9 mouse cellular contexts compared by ENCODE assay signal in genomic region chr3:32511191-32511550, GRCm38 (mm10). TPM values are rescaled to one million over a fixed set of nuclear protein-coding genes. Genes with fewer than 3 reads are reported as not detected.
DNase-seq lines count a peak whose midpoint lies in the region; ATAC-seq and TF ChIP-seq lines count a peak whose summit lies in the region.
"Had no signal": no experiment of that assay in that cellular context is flagged by ENCODE, and none has a peak within 500 bp of the region (broad histone marks: within the 10 kb centered on the region; RNA-seq: fewer than 3 reads in every experiment).

No protein-coding gene starts in this region.

- WGBS in forebrain, embryonic 15.5 days, result 3% methylated on average over 13 of the region's 13 CpGs
- WGBS in liver, embryonic 14.5 days (ENCODE audit: insufficient replicate concordance), result 2% methylated on average over 13 of the region's 13 CpGs
- 2% methylated on average over 13 of the region's 13 CpGs for WGBS in olfactory bulb, adult 2 months

- H3K4me2 ChIP-seq in forebrain, embryonic 15.5 days (replicated peaks), result peak overlapping the region; percentile 68
- H3K4me2 ChIP-seq in liver, embryonic 14.5 days (ENCODE audit: low read depth), result peak overlapping the region; percentile 89

- no peak overlapping the region; the same call in 1 of the 2 replicates for H3K27ac ChIP-seq in forebrain, embryonic 15.5 days (replicated peaks)
- H3K27ac ChIP-seq in liver, embryonic 14.5 days, result peak overlapping the region; percentile 70
- H3K27ac ChIP-seq in olfactory bulb, adult 2 months (ENCODE audit: insufficient read depth, low read depth, low read length), result no peak overlapping the region

- H3K9ac ChIP-seq in forebrain, embryonic 15.5 days (replicated peaks), result peak overlapping the region; percentile 96
- peak overlapping the region; percentile 90 for H3K9ac ChIP-seq in liver, embryonic 14.5 days (replicated peaks)

- peak; percentile 4; the same call in 1 of the 2 replicates for TF ChIP-seq EP300 in liver, embryonic 14.5 days (IDR thresholded peaks at IDR 0.05; ENCODE audit: low read depth)

- no peak for TF ChIP-seq POLR2A in olfactory bulb, adult 2 months (IDR thresholded peaks at IDR 0.05; ENCODE audit: insufficient read depth, low read depth, low read length)

- no peaks in the 10 kb centered on the region for H3K27me3 ChIP-seq in forebrain, embryonic 15.5 days
- H3K27me3 ChIP-seq in liver, embryonic 14.5 days (ENCODE audit: control insufficient read depth, insufficient read depth, low read length), result no peaks in the 10 kb centered on the region
- H3K27me3 ChIP-seq: Patski had no signal

- peak overlapping the region; percentile 91 for H3K4me3 ChIP-seq in forebrain, embryonic 15.5 days
- peak overlapping the region; percentile 86 to 90 for H3K4me3 ChIP-seq in liver, embryonic 14.5 days (ENCODE audit: insufficient read depth in 1 of 2, low read depth in 2 of 2, low read length in 2 of 2)
- peak overlapping the region; percentile 89 for H3K4me3 ChIP-seq in olfactory bulb, adult 2 months (ENCODE audit: insufficient read depth, low read depth, low read length)

- peaks cover 29% of the 10 kb centered on the region for H3K4me1 ChIP-seq in forebrain, embryonic 15.5 days
- peaks cover 24 to 28% of the 10 kb centered on the region in 2 experiments for H3K4me1 ChIP-seq in liver, embryonic 14.5 days (replicated peaks; ENCODE audit: control insufficient read depth in 2 of 2, insufficient read depth in 2 of 2, low read length in 1 of 2)
- H3K4me1 ChIP-seq in olfactory bulb, adult 2 months (ENCODE audit: control insufficient read depth, insufficient read depth, low read length), result peaks cover 12% of the 10 kb centered on the region

- no peak for TF ChIP-seq CTCF in liver, embryonic 14.5 days (IDR thresholded peaks at IDR 0.05; ENCODE audit: low read depth)
- TF ChIP-seq CTCF in olfactory bulb, adult 2 months (IDR thresholded peaks at IDR 0.05; ENCODE audit: insufficient read depth, low read depth, low read length), result no peak

- peaks cover 14% of the 10 kb centered on the region for H3K36me3 ChIP-seq in forebrain, embryonic 15.5 days
- peaks cover 4% of the 10 kb centered on the region for H3K36me3 ChIP-seq in liver, embryonic 14.5 days (replicated peaks; ENCODE audit: control insufficient read depth, insufficient read depth, low read depth)

- DNase-seq in cerebellum, adult 11 months, result peak; percentile 38
- DNase-seq in spleen, postnatal 10 days (ENCODE audit: low spot score in 2 of 2), result peak; percentile 39 to 46
- DNase-seq in spleen, adult 12 weeks (ENCODE audit: low spot score), result no peak
- DNase-seq in liver, embryonic 14.5 days (ENCODE audit: low read depth in 3 of 3, low spot score in 3 of 3), result no peak
- no peak for DNase-seq in retina, embryonic 14.5 days (ENCODE audit: low spot score)

- no peaks in the 10 kb centered on the region for H3K9me3 ChIP-seq in forebrain, embryonic 15.5 days
- H3K9me3 ChIP-seq in liver, embryonic 14.5 days (ENCODE audit: control insufficient read depth, low read length), result no peaks in the 10 kb centered on the region

- ATAC-seq in cerebellum, adult (ENCODE audit: insufficient number of reproducible peaks, low FRiP score, low TSS enrichment), result no peak
- no peak for ATAC-seq in forebrain, embryonic 15.5 days (replicated peaks)
- no peak for ATAC-seq in liver, embryonic 14.5 days (ENCODE audit: insufficient read depth)

RNA-seq across cellular contexts. Expression of gene Zfp639, which starts 1.1 kb away (rescaled TPM):
- polyA plus RNA-seq in forebrain, embryonic 15.5 days (2015; fragmentation: Nextera tagmentation; extraction: Ambion mirVana), result 37.9 and 39.3 TPM in 2 replicates
- 14.5 and 18.5 TPM in 2 replicates for polyA plus RNA-seq in liver, embryonic 14.5 days (2012; rRNA removed)
- polyA plus RNA-seq in liver, embryonic 14.5 days (2014; fragmentation: Nextera tagmentation; extraction: Ambion mirVana), result 18.8 and 20.4 TPM in 2 replicates
- not detected in 2 replicates for polyA plus RNA-seq in olfactory bulb, adult 2 months (2012; ENCODE audit: insufficient read depth, insufficient read length, low replicate concordance, missing spikeins)

RNA-seq across cellular contexts. Expression of gene Mfn1, which starts 18.1 kb away (rescaled TPM):
- polyA plus RNA-seq in forebrain, embryonic 15.5 days (2015; fragmentation: Nextera tagmentation; extraction: Ambion mirVana), result 34.4 and 35.6 TPM in 2 replicates
- polyA plus RNA-seq in liver, embryonic 14.5 days (2012; rRNA removed), result 6.4 and 8.6 TPM in 2 replicates
- 11.0 and 12.6 TPM in 2 replicates for polyA plus RNA-seq in liver, embryonic 14.5 days (2014; fragmentation: Nextera tagmentation; extraction: Ambion mirVana)
- polyA plus RNA-seq in olfactory bulb, adult 2 months (2012; ENCODE audit: insufficient read depth, insufficient read length, low replicate concordance, missing spikeins), result not detected in 2 replicates

RNA-seq across cellular contexts. Expression of gene Kcnmb3, which starts 19.1 kb away (rescaled TPM):
- polyA plus RNA-seq in forebrain, embryonic 15.5 days (2015; fragmentation: Nextera tagmentation; extraction: Ambion mirVana), result 0.14 and 0.25 TPM in 2 replicates
- polyA plus RNA-seq in liver, embryonic 14.5 days (2012; rRNA removed), result not detected in 2 replicates
- polyA plus RNA-seq in liver, embryonic 14.5 days (2014; fragmentation: Nextera tagmentation; extraction: Ambion mirVana), result not detected in 2 replicates
- polyA plus RNA-seq in olfactory bulb, adult 2 months (2012; ENCODE audit: insufficient read depth, insufficient read length, low replicate concordance, missing spikeins), result not detected in 2 replicates
- polyA plus RNA-seq: Patski had no signal

Comparison
In these comparisons a context has a peak if more than half of its experiments do, and no peak if none do; other contexts are left out.
1. DNase-seq: peak in cerebellum, adult 11 months (single experiment) and spleen, postnatal 10 days (2 of 2); none in spleen, adult 12 weeks (single experiment), liver, embryonic 14.5 days (0 of 3) and retina, embryonic 14.5 days (single experiment).
2. Peak in every context shown above with its lines, with median percentiles within 50 percentile points of each other: H3K4me3 ChIP-seq.